Mouse (Mus musculus) gastrocnemius, postnatal 14 days (tissue): ENCODE results near the gene Hectd3. TPM values are rescaled to one million over a fixed set of nuclear protein-coding genes. Genes with fewer than 3 reads are reported as not detected.

ENCODE experiments used
- DNase-seq: peaks from one replicate; pipeline ENCODE4 v3.0.0; 2021; ENCODE audit warnings: mixed read lengths
- intact Hi-C: fragments of 180-260 bp; cut with DNase I; formaldehyde crosslinking; loops from one replicate; pipeline ENCODE4 v1.15.1; 2025; ENCODE audit warnings: low total_unique reads
- long read RNA-seq, 2 experiments: library from polyadenylated mRNA; stranded (forward); transcript quantifications; one replicate each; pipeline ENCODE4 v2.0.0; 2021
- total RNA-seq, 2 experiments: library from RNA; stranded (reverse); gene quantifications; 2 replicates each; pipeline ENCODE4 v1.2.3; 2021

Hectd3 gene
- 10 to 100 TPM; 12.6 to 14.7 TPM for total RNA-seq
- long read RNA-seq, experiment 1, full-length matches to known transcripts, result 20 of 28 reads
- long read RNA-seq, experiment 1, partial matches to known transcripts, result 5 of 28 reads
- long read RNA-seq, experiment 1, other reads (novel, unspliced or antisense), result 3 of 28 reads
- long read RNA-seq, experiment 2, full-length matches to known transcripts, result 21 of 26 reads
- long read RNA-seq, experiment 2, partial matches to known transcripts, result 0 of 26 reads
- long read RNA-seq, experiment 2, other reads (novel, unspliced or antisense), result 5 of 26 reads

GRCm38 (mm10) chr4:116995131-116995797, at the start of gene Hectd3:
Hectd3 (plus strand) TSS chr4:116995317.
- intact Hi-C loops, result loop anchor here (5.0 to 10.0 kb wide), 2 partner anchors 147 to 280 kb away; no protein-coding TSS in a partner anchor
- peak; percentile 64 for DNase-seq

DNA sequence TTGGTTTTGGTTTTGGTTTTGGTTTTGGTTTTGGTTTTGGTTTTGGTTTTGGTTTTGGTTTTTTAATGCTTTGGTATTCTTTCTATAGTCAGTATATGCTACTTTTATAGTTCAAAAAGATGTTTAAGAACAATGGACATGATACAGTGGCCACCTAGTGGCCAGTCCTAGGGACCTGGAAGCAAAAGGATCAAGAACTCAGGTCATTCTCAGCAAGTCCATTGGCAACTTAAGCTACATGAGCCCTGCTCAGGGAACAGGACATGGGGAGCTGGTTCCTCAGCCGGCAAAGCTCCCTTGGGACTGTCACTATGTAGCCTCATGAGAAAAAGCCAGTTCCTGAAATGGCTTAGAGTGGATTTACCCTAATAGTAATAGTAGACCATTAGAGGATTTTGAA, 43.5 kb upstream of the Hectd3 start:
- intact Hi-C loops, result no loop called here
- DNase-seq, result no peak

DNA sequence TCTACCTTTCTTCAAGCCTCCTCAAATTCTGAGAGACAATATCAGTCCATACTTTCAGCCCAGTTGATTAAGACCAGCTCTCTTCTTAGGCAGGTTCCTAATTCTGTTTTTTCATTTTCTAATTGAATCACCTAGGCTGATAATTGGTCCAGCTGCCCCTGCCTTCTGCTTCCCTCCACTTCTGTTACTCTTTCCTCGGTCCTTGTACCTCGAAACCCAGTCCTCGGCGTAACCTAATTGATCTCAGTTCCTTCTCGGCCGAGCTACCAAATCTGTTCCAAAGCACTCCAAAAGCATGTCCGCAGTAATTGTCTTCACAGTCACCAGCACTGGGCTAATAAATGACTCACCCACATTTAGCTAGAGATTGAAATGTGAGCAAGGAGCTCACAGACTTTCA, 40.2 kb upstream of the Hectd3 start:
- intact Hi-C loops, result no loop called here
- DNase-seq, result no peak

GRCm38 (mm10) chr4:116976503-116976902, 18.6 kb upstream of the Hectd3 start:
- no peak for DNase-seq
- intact Hi-C loops, result no loop called here

- intact Hi-C loops, result loop anchor here (5.0 kb wide), 1 partner anchor 153 kb away; no protein-coding TSS in a partner anchor
- no peak for DNase-seq
These were observed 9.4 kb upstream of the Hectd3 start for GRCm38 (mm10) chr4:116985681-116986080.

DNA sequence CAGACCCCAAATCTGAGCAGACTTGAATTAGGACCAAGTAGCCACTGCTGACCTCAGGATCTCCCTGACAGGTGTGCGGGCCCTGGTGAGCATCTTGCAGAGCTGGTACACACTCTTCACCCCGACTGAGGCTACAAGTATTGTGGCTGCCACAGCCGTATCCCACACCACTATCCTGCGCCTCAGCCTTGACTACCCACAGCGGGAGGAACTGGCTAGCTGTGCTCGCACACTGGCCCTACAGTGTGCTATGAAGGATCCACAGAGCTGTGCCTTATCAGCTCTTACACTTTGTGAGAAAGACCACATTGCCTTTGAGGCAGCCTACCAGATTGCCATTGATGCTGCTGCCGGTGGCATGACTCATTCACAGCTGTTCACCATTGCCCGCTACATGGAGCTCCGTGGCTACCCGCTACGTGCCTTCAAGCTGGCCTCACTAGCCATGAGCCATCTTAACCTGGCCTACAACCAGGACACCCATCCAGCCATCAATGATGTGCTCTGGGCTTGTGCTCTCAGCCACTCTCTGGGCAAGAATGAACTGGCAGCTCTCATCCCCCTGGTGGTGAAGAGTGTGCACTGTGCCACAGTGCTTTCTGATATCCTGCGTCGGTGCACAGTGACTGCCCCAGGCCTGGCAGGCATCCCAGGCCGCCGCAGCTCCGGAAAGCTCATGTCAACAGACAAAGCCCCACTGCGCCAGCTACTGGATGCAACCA, 8.6 kb upstream of the Hectd3 start:
- intact Hi-C loops, result loop anchor here (5.0 kb wide), 1 partner anchor 154 kb away; no protein-coding TSS in a partner anchor
- DNase-seq, result peak; percentile 66

GRCm38 (mm10) chr4:116987122-116987456, 8.0 kb upstream of the Hectd3 start:
- intact Hi-C loops, result loop anchor here (5.0 kb wide), 1 partner anchor 155 kb away; no protein-coding TSS in a partner anchor
- no peak for DNase-seq

GRCm38 (mm10) chr4:116989731-116990130, 5.4 kb upstream of the Hectd3 start:
- intact Hi-C loops, result loop anchor here (5.0 to 10.0 kb wide), 2 partner anchors 157 to 275 kb away; no protein-coding TSS in a partner anchor
- no peak for DNase-seq

DNA sequence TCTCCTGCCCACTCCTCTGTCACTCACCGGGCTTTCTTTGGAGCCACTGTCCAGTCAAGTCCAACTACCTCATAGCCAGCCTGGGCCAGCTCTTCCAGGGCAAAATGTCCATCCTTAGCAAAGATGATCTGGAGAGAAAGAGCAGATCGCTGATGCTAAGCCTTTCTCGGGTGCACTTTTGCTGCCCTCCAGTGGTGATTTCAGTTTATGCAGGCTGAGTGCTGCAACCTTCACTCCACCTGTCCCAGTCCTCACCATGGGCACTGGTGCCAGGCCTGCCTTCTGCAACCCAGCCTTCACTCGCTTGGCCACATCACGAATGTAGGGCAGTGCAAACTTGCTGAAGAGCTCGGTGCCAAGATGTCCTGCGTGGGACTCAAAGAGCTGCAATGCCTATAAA, 3.8 kb upstream of the Hectd3 start:
- intact Hi-C loops, result loop anchor here (10.0 kb wide), 1 partner anchor 277 kb away; no protein-coding TSS in a partner anchor
- DNase-seq, result peak; percentile 74

DNA sequence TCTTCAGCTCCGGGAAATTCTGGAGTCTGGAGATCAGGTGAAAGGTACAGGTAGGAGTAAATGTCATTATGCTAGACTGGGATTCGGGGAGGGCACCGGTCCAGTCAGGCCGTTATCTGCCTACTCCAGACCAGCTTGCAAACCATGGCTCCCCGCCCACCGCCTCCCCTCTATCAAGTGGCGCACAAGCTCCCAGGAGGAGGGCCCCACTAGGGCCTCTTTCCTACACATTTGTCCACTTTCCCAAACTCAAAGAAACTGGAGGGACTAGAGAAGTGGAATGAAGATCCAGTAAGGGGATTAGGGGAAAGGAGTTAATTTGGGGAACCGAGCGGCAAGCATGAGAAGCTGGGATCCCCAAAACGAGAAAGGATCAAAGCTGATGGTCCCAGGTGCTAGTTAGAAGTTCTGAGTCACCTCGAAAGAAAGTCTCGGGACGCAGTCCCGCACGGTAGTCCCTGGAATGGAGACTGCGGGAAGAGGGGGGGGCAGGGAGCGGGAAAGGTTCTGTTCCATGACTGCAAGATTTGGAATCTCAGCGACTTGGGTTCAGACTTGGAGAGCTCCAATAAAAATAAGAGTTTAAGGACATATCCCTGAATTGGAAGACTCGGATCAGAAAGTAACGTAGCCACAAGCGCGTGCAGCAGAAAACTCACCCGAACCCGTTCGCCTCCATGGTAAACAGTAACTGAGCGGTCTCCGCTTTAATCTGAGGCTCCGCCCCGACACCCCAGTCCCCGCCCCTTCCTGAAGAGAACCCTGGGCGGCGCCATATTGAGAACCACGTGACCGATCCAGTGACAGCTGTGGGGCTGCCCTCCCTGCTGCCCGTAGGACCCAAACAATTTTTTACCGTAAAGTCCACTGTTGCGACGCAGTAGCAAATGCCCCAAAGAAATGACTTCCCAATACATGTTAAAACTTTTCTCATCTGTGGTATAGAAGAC, 1.2 kb upstream of the Hectd3 start, which contains the start of gene Urod:
Gene Urod (minus strand): TSS at position 742 of the 950 bp plus-strand sequence.
- peak; percentile 95 for DNase-seq
- intact Hi-C loops, result loop anchor here (10.0 kb wide), 1 partner anchor 279 kb away; no protein-coding TSS in a partner anchor

DNA sequence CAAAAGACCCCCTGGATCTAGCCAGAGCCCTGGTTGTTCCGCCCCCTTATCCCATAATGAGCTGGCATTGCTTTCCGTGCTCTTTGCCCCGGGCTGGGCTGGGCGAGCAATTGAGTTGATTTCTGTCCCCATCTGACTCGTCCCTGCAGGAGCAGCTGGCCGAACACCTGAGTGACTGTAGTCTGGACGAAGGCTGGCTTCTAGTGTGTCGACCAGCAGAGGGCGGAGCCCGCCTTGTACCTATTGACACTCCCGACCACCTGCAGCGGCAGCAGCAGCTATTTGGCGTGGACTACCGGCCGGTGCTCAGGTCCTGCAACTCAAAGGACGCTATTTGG, 650 bp downstream of the Hectd3 start:
- intact Hi-C loops, result loop anchor here (5.0 to 10.0 kb wide), 2 partner anchors 147 to 281 kb away; no protein-coding TSS in a partner anchor
- DNase-seq, result no peak

- DNase-seq, result no peak
- intact Hi-C loops, result loop anchor here (5.0 to 10.0 kb wide), 3 partner anchors 123 to 285 kb away; no protein-coding TSS in a partner anchor
These were observed 4.5 kb downstream of the Hectd3 start for GRCm38 (mm10) chr4:116999513-117000154.

DNA sequence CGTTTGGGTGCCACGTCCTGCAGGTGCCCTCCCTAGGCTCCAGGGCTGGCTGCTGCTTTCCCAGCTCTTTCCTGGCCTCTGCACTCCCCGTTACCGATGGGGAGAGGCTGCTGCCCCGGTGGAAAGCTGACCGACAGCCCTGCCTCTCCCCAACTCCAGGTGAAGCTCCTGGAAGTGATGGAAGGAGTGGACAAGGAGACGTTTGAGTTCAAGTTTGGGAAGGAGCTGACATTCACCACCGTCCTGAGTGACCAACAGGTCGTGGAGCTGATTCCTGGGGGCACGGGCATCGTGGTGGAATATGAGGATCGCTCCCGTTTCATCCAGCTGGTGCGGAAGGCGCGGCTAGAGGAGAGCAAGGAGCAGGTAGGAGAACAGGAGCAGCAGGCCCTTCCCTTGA, 6.8 kb downstream of the Hectd3 start:
- DNase-seq, result no peak
- intact Hi-C loops, result loop anchor here (5.0 kb wide), 1 partner anchor 120 kb away; no protein-coding TSS in a partner anchor

GRCm38 (mm10) chr4:117002543-117003521, 7.7 kb downstream of the Hectd3 start:
- peak; percentile 51 for DNase-seq

DNA sequence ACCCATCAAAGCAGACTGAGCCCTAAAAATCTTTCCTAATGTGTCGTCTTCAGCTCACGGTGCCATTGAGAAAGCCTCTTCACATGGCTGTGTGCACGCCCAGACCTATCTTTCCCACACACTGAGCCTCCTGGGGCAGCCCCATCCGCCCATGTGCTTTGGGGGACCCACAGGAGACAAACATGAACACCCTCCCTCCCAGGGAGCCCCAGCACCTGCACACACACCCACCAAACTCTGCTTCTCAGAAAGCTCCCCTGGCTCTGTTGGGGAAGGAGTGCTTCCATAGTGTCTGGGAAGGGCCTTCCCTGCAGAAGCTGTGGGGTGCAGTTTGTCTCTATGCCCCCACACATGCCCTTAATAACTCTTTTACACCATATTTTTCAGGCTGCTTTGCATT, 9.5 kb downstream of the Hectd3 start:
- no peak for DNase-seq
- intact Hi-C loops, result loop anchor here (5.0 kb wide), 1 partner anchor 118 kb away; no protein-coding TSS in a partner anchor

More at GRCm38 (mm10) chr4:117002543-117003521, 7.7 kb downstream of the Hectd3 start:
- intact Hi-C loops, result loop anchor here (5.0 kb wide), 1 partner anchor 119 kb away; no protein-coding TSS in a partner anchor

GRCm38 (mm10) chr4:117005611-117006400, 10.7 kb downstream of the Hectd3 start:
- DNase-seq, result no peak
- intact Hi-C loops, result no loop called here
